Mouse (Mus musculus): ENCODE results near the gene Parp3. TPM values are rescaled to one million over a fixed set of nuclear protein-coding genes. Genes with fewer than 3 reads are reported as not detected.

The Parp3 gene
- polyA plus RNA-seq, 1 experiment from 2014 or later, result 6.4 TPM

- 38% methylated on average over 6 of the region's 6 CpGs for WGBS
- Histone ChIP-seq H3K4me3 (replicated peaks; ENCODE audit: low read depth, low read length) (peak overlapping the region; percentile 69; the same call in 1 of the 2 replicates), H3K27ac (0 out of 2 replicates have a peak overlapping the region, but pooled peaks have one; percentile 91)
Measured at GRCm38 (mm10) chr9:106452351-106452750, 24.4 kb downstream of the Parp3 start.

GRCm38 (mm10) chr9:106451899-106452298 lies 24.9 kb downstream of the Parp3 start:
- Histone ChIP-seq H3K27ac (no peak overlapping the region), H3K27me3 (ENCODE audit: insufficient read depth, low read length) (no peaks in the 10 kb centered on the region), H3K36me3 (ENCODE audit: insufficient read depth, low read length) (no peaks in the 10 kb centered on the region), H3K9me3 (replicated peaks; ENCODE audit: low read length) (no peaks in the 10 kb centered on the region), H3K4me1 (replicated peaks; ENCODE audit: insufficient read depth, low read length) (peaks cover 67% of the 10 kb centered on the region), H3K9ac (ENCODE audit: low read depth, low read length) (no peak overlapping the region), H3K4me2 (ENCODE audit: low read length) (no peak overlapping the region), H3K4me3 (replicated peaks; ENCODE audit: low read depth, low read length) (no peak overlapping the region)
- TF ChIP-seq CTCF (IDR thresholded peaks at IDR 0.05; ENCODE audit: low read depth), result no peak
- 80% methylated on average over 2 of the region's 2 CpGs for WGBS
- DNase-seq (ENCODE audit: low spot score) (no peak), ATAC-seq (replicated peaks; ENCODE audit: low FRiP score, low read depth) (no peak)

More at GRCm38 (mm10) chr9:106452351-106452750, 24.4 kb downstream of the Parp3 start:
- Histone ChIP-seq H3K9ac (ENCODE audit: low read depth, low read length) (no peak overlapping the region), H3K36me3 (ENCODE audit: insufficient read depth, low read length) (no peaks in the 10 kb centered on the region), H3K4me1 (replicated peaks; ENCODE audit: insufficient read depth, low read length) (peaks cover 68% of the 10 kb centered on the region), H3K4me2 (ENCODE audit: low read length) (peak overlapping the region; percentile 90), H3K9me3 (replicated peaks; ENCODE audit: low read length) (no peaks in the 10 kb centered on the region), H3K27me3 (ENCODE audit: insufficient read depth, low read length) (no peaks in the 10 kb centered on the region)
- DNase-seq (ENCODE audit: low spot score) (no peak), ATAC-seq (replicated peaks; ENCODE audit: low FRiP score, low read depth) (no peak)
- TF ChIP-seq CTCF (IDR thresholded peaks at IDR 0.05; ENCODE audit: low read depth), result no peak

- WGBS, result 61% methylated on average over 11 of the region's 11 CpGs
- no peak overlapping the region for H3K9ac ChIP-seq (ENCODE audit: low read depth, low read length)
- H3K36me3 ChIP-seq (ENCODE audit: insufficient read depth, low read length), result no peaks in the 10 kb centered on the region
- ATAC-seq (replicated peaks; ENCODE audit: low FRiP score, low read depth) (no peak), DNase-seq (ENCODE audit: low spot score) (no peak)
- H3K27me3 ChIP-seq (ENCODE audit: insufficient read depth, low read length), result no peaks in the 10 kb centered on the region
- peaks cover 63% of the 10 kb centered on the region for H3K4me1 ChIP-seq (replicated peaks; ENCODE audit: insufficient read depth, low read length)
- no peak for TF ChIP-seq CTCF (IDR thresholded peaks at IDR 0.05; ENCODE audit: low read depth)
- H3K27ac ChIP-seq, result no peak overlapping the region
- H3K4me2 ChIP-seq (ENCODE audit: low read length), result no peak overlapping the region; the same call in 1 of the 2 replicates
- no peak overlapping the region for H3K4me3 ChIP-seq (replicated peaks; ENCODE audit: low read depth, low read length)
- no peaks in the 10 kb centered on the region for H3K9me3 ChIP-seq (replicated peaks; ENCODE audit: low read length)
Measured at GRCm38 (mm10) chr9:106451298-106451697, 25.5 kb downstream of the Parp3 start.

- Histone ChIP-seq H3K27me3 (ENCODE audit: insufficient read depth, low read length) (no peaks in the 10 kb centered on the region), H3K4me2 (ENCODE audit: low read length) (peak overlapping the region; percentile 23), H3K9me3 (replicated peaks; ENCODE audit: low read length) (no peaks in the 10 kb centered on the region), H3K4me1 (replicated peaks; ENCODE audit: insufficient read depth, low read length) (peaks cover 58% of the 10 kb centered on the region), H3K9ac (ENCODE audit: low read depth, low read length) (no peak overlapping the region), H3K4me3 (replicated peaks; ENCODE audit: low read depth, low read length) (no peak overlapping the region), H3K27ac (peak overlapping the region; percentile 38; the same call in 1 of the 2 replicates), H3K36me3 (ENCODE audit: insufficient read depth, low read length) (no peaks in the 10 kb centered on the region)
- peak; percentile 86 for DNase-seq (ENCODE audit: low spot score)
- 3% methylated on average over 9 of the region's 9 CpGs for WGBS
- no peak for TF ChIP-seq CTCF (IDR thresholded peaks at IDR 0.05; ENCODE audit: low read depth)
- ATAC-seq (replicated peaks; ENCODE audit: low FRiP score, low read depth), result no peak
Measured at GRCm38 (mm10) chr9:106450661-106451060, 26.1 kb downstream of the Parp3 start.

- Histone ChIP-seq H3K4me1 (replicated peaks; ENCODE audit: insufficient read depth, low read length) (peaks cover 58% of the 10 kb centered on the region), H3K9me3 (replicated peaks; ENCODE audit: low read length) (no peaks in the 10 kb centered on the region), H3K27ac (peak overlapping the region; percentile 38; the same call in 1 of the 2 replicates), H3K4me3 (replicated peaks; ENCODE audit: low read depth, low read length) (no peak overlapping the region), H3K9ac (ENCODE audit: low read depth, low read length) (no peak overlapping the region), H3K36me3 (ENCODE audit: insufficient read depth, low read length) (no peaks in the 10 kb centered on the region), H3K27me3 (ENCODE audit: insufficient read depth, low read length) (no peaks in the 10 kb centered on the region), H3K4me2 (ENCODE audit: low read length) (peak overlapping the region; percentile 23; the same call in 1 of the 2 replicates)
- WGBS, result 84% methylated on average over 8 of the region's 8 CpGs
- ATAC-seq (replicated peaks; ENCODE audit: low FRiP score, low read depth) (no peak), DNase-seq (ENCODE audit: low spot score) (no peak)
- no peak for TF ChIP-seq CTCF (IDR thresholded peaks at IDR 0.05; ENCODE audit: low read depth)
Measured at GRCm38 (mm10) chr9:106449947-106450346, 26.8 kb downstream of the Parp3 start.

- Histone ChIP-seq H3K4me3 (replicated peaks; ENCODE audit: low read depth, low read length) (peak overlapping the region; percentile 47), H3K36me3 (ENCODE audit: insufficient read depth, low read length) (no peaks in the 10 kb centered on the region), H3K9ac (ENCODE audit: low read depth, low read length) (peak overlapping the region; percentile 51; the same call in 1 of the 2 replicates), H3K27me3 (ENCODE audit: insufficient read depth, low read length) (no peaks in the 10 kb centered on the region), H3K4me1 (replicated peaks; ENCODE audit: insufficient read depth, low read length) (peaks cover 50% of the 10 kb centered on the region), H3K9me3 (replicated peaks; ENCODE audit: low read length) (no peaks in the 10 kb centered on the region), H3K4me2 (ENCODE audit: low read length) (peak overlapping the region; percentile 68), H3K27ac (peak overlapping the region; percentile 83)
- DNase-seq (ENCODE audit: low spot score), result peak; percentile 97
- under 1% methylated on average over 23 of the region's 23 CpGs for WGBS
- peak; percentile 38; the same call in 1 of the 2 replicates for ATAC-seq (replicated peaks; ENCODE audit: low FRiP score, low read depth)
- peak; percentile 79 for TF ChIP-seq CTCF (IDR thresholded peaks at IDR 0.05; ENCODE audit: low read depth)
Measured at GRCm38 (mm10) chr9:106448498-106449031, 28.2 kb downstream of the Parp3 start.
